Mouse (Mus musculus): ENCODE results near the gene Thap3. TPM values are rescaled to one million over a fixed set of nuclear protein-coding genes. Genes with fewer than 3 reads are reported as not detected.
A peak's percentile ranks its signal among the peaks of the same experiment; 100 is the strongest.
"Not testable (repeated sequence)": the region's sequence is repeated elsewhere in the genome, so short reads cannot be mapped to it uniquely, and the experiment has no call there.

Gene Thap3
- 45.2 and 45.6 TPM in 2 replicates for polyA plus RNA-seq (2016; fragmentation: Nextera tagmentation; extraction: Ambion mirVana)

- H3K9ac ChIP-seq, result peak within 1 kb of the TSS; percentile 96
- H3K36me3 ChIP-seq, result peaks cover 45% of the 10 kb centered on the region
- peak; percentile 58 for ATAC-seq (ENCODE audit: insufficient number of reproducible peaks, insufficient read depth, low FRiP score, low TSS enrichment)
- WGBS, result under 1% methylated on average over 54 of the region's 54 CpGs
- no peaks in the 10 kb centered on the region for H3K27me3 ChIP-seq
- peak within 1 kb of the TSS; percentile 89 for H3K27ac ChIP-seq
- peaks cover 36% of the 10 kb centered on the region for H3K4me1 ChIP-seq
- no peaks in the 10 kb centered on the region for H3K9me3 ChIP-seq
- H3K4me2 ChIP-seq (replicated peaks), result peak within 1 kb of the TSS; percentile 79
- peak within 1 kb of the TSS; percentile 83 for H3K4me3 ChIP-seq
Measured at GRCm38 (mm10) chr4:151988342-151989109, at the start of gene Thap3. TSS of gene Thap3 (minus strand) at chr4:151988997.

DNA sequence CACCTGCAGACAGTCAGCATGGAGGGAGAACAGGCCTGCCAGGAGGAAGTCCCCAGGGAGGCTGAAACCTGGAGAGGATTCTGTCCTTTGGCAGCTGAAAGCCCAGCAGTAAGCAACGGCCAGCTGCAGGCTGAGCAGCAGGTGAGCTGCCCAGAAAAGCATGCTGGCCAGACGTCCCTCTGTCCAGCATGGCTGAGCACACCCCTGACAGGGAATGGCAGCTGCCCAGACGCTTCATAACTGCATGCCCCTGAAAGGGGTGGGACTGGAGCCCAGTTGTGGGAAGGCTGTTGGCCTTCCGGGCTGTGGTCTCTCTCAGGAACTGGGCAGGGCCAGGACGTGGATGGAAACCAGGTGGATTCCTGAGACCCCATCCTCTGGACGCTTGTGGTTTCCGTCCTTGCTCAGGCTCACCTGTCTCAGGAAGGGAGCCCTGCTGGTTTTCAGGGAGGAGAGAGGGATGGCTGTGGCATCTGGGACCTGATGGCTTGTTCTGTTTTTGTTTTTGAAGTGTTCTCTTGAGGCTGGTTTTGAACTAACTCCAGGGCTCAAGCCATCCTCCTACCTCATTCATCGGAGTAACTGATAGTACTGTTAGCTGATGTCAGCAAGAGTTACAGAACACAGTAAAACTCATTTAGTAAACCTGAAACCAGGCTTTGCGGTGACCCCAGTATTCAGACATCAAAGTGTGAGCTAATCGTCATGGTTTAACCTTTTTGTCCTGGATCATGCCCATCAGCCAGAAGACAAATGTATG, 49.6 kb upstream of the Thap3 start, which contains the start of gene Tas1r1:
Tas1r1 (minus strand) TSS at position 344 of the 760 bp plus-strand sequence.
- 44% methylated on average over 10 of the region's 10 CpGs for WGBS
- Histone ChIP-seq H3K4me1 (peaks cover 9% of the 10 kb centered on the region), H3K4me2 (replicated peaks) (peak within 1 kb of the TSS; percentile 95), H3K4me3 (peak within 1 kb of the TSS; percentile 100), H3K9ac (peak within 1 kb of the TSS; percentile 94), H3K36me3 (peaks cover 26% of the 10 kb centered on the region), H3K27me3 (no peaks in the 10 kb centered on the region), H3K27ac (peak within 1 kb of the TSS; percentile 36; the same call in 1 of the 2 replicates), H3K9me3 (no peaks in the 10 kb centered on the region)
- ATAC-seq (ENCODE audit: insufficient number of reproducible peaks, insufficient read depth, low FRiP score, low TSS enrichment), result peak; percentile 18; the same call in 1 of the 2 replicates

GRCm38 (mm10) chr4:152036464-152036863, 47.7 kb upstream of the Thap3 start:
- not testable (repeated sequence) for H3K9ac ChIP-seq; H3K9me3 ChIP-seq; H3K36me3 ChIP-seq; H3K27me3 ChIP-seq; H3K27ac ChIP-seq; H3K4me3 ChIP-seq; ATAC-seq (ENCODE audit: insufficient number of reproducible peaks, insufficient read depth, low FRiP score, low TSS enrichment); H3K4me1 ChIP-seq; H3K4me2 ChIP-seq (replicated peaks)
- 92% methylated on average over 6 of the region's 6 CpGs for WGBS

DNA sequence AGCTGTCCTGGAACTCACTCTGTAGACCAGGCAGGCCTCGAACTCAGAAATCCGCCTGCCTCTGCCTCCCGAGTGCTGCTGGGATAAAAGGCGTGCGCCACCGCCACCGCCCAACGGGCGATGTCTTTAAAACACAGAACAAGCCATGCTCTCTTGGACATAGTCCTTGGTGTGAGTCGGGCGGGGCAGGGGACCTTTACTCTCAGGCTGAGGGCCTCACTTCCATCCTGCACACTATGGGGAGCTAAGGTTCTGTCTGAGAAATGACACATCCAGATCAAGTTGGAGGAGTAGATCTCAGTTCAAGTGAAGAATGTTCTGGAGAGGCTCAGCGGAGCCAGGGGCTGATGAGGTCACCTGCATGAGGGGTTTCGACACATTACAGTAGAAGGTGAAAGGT, 44.1 kb upstream of the Thap3 start:
- Histone ChIP-seq H3K27ac (no peak overlapping the region), H3K36me3 (no peaks in the 10 kb centered on the region), H3K4me1 (peaks cover 13% of the 10 kb centered on the region), H3K4me3 (no peak overlapping the region), H3K4me2 (replicated peaks) (no peak overlapping the region), H3K9ac (no peak overlapping the region), H3K9me3 (no peaks in the 10 kb centered on the region), H3K27me3 (peaks cover 9% of the 10 kb centered on the region; the same call in 1 of the 2 replicates)
- ATAC-seq (ENCODE audit: insufficient number of reproducible peaks, insufficient read depth, low FRiP score, low TSS enrichment), result no peak
- 90% methylated on average over 13 of the region's 13 CpGs for WGBS

DNA sequence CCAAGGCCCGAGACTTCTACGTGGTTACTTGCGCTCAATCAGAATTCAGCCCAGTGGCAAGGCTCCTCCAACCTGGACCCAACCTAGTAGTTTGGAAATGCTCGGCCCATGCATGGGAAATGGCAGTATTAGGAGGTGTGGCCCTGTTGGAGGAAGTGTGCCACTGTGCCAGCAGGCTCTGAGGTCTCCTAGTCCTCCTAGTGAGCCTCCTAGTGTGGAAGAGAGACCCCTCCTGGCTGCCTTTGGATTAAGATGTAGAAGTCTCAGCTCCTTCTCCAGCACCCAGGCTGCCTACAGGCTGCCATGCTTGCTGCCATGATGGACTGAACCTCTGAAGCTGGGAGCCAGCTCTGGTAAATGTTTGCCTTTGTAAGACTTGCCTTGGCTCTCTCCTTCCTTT, 41.2 kb upstream of the Thap3 start:
- H3K9me3 ChIP-seq, result no peaks in the 10 kb centered on the region
- H3K36me3 ChIP-seq, result 0 out of 2 replicates have a peak, but pooled peaks cover under 1% of the 10 kb centered on the region
- H3K4me2 ChIP-seq (replicated peaks), result no peak overlapping the region
- H3K4me3 ChIP-seq, result no peak overlapping the region
- H3K9ac ChIP-seq, result no peak overlapping the region
- H3K4me1 ChIP-seq, result peaks cover 33% of the 10 kb centered on the region
- no peak for ATAC-seq (ENCODE audit: insufficient number of reproducible peaks, insufficient read depth, low FRiP score, low TSS enrichment)
- no peak overlapping the region for H3K27ac ChIP-seq
- 77% methylated on average over 4 of the region's 4 CpGs for WGBS
- H3K27me3 ChIP-seq, result peaks cover 9% of the 10 kb centered on the region; the same call in 1 of the 2 replicates

DNA sequence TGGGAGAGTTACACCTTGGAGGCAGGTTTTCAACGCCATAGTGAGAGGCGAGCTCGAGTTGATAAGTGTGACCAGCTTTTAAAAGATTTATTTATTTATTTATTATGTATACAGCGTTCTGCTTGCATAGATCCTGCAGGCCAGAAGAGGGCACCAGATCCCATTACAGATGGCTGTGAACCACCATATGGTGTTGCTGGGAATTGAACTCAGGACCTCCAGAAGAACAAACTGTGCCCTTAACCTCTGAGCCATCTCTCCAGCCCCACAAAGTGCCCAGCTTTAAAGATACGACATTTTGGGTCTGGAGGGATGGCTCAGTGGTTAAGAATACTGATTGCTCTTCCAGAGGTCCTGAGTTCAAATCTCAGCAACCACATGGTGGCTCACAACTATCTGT, 40.3 kb upstream of the Thap3 start:
- WGBS, result 45% methylated on average over 5 of the region's 5 CpGs
- Histone ChIP-seq H3K36me3 (0 out of 2 replicates have a peak, but pooled peaks cover 10% of the 10 kb centered on the region), H3K9ac (no peak overlapping the region), H3K4me1 (peaks cover 38% of the 10 kb centered on the region), H3K4me2 (replicated peaks) (0 out of 2 replicates have a peak overlapping the region, but pooled peaks have one; percentile 96), H3K27ac (no peak overlapping the region), H3K4me3 (0 out of 2 replicates have a peak overlapping the region, but pooled peaks have one; percentile 6), H3K9me3 (no peaks in the 10 kb centered on the region), H3K27me3 (peaks cover 9% of the 10 kb centered on the region; the same call in 1 of the 2 replicates)
- no peak for ATAC-seq (ENCODE audit: insufficient number of reproducible peaks, insufficient read depth, low FRiP score, low TSS enrichment)

- Histone ChIP-seq H3K4me1 (peaks cover 38% of the 10 kb centered on the region), H3K9ac (peak overlapping the region; percentile 60; the same call in 1 of the 2 replicates), H3K4me3 (peak overlapping the region; percentile 60), H3K4me2 (replicated peaks) (peak overlapping the region; percentile 96), H3K27me3 (peaks cover 9% of the 10 kb centered on the region; the same call in 1 of the 2 replicates), H3K27ac (no peak overlapping the region), H3K36me3 (peaks cover 16% of the 10 kb centered on the region), H3K9me3 (no peaks in the 10 kb centered on the region)
- 67% methylated on average over 15 of the region's 15 CpGs for WGBS
- ATAC-seq (ENCODE audit: insufficient number of reproducible peaks, insufficient read depth, low FRiP score, low TSS enrichment), result no peak
Measured at GRCm38 (mm10) chr4:152028456-152028855, 39.7 kb upstream of the Thap3 start.

- Histone ChIP-seq H3K9ac (peak within 1 kb of the TSS; percentile 83), H3K4me3 (peak within 1 kb of the TSS; percentile 60), H3K27ac (no peak within 1 kb of the TSS), H3K4me1 (peaks cover 38% of the 10 kb centered on the region), H3K9me3 (no peaks in the 10 kb centered on the region), H3K27me3 (peaks cover 7% of the 10 kb centered on the region; the same call in 1 of the 2 replicates), H3K4me2 (replicated peaks) (peak within 1 kb of the TSS; percentile 96), H3K36me3 (peaks cover 25% of the 10 kb centered on the region)
- peak; percentile 94 for ATAC-seq (ENCODE audit: insufficient number of reproducible peaks, insufficient read depth, low FRiP score, low TSS enrichment)
- WGBS, result under 1% methylated on average over 35 of the region's 35 CpGs
Measured at GRCm38 (mm10) chr4:152027524-152027923, 38.7 kb upstream of the Thap3 start, which contains the start of gene Zbtb48. TSS of gene Zbtb48 (minus strand) at chr4:152027671.

DNA sequence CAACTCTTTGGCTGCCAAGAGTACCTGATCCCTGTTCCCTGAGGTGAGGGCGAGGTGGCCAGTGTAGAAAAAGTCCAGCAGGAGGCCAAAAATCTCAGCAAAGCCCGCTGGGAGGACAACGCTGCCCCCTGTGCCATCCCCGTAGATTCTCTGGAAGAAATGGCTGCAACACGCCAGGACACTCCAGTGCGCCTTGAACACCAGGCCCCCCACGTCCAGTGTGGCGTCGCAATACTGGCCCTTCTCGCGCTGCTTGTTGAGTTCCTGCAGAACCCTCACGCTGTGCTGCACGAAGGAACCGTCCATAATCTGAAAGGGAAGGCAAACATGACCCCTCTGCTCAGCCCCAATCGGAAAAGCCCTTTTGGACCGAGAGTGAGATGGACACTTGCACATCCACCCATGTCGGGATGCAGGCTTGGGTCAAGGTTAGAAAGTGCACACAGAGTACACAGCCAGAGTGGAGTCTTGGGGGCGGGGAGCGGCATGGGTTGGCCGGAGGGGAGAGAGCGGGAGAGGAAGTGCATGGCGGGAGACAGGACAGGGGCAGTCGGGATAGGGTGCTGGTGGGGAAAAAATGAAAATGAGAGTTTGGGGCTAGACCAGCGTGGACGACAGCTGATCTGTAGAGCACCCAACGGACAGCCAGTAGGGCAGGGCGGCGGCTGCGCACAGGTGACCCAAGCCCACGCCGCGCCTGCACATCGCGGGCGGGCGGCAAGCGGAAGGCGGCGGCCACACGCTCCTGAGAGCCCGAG, 38.1 kb upstream of the Thap3 start:
- 2% methylated on average over 41 of the region's 41 CpGs for WGBS
- no peak overlapping the region for H3K27ac ChIP-seq
- ATAC-seq (ENCODE audit: insufficient number of reproducible peaks, insufficient read depth, low FRiP score, low TSS enrichment), result peak; percentile 58; the same call in 1 of the 2 replicates

GRCm38 (mm10) chr4:152024525-152024924, 35.7 kb upstream of the Thap3 start:
- H3K4me1 ChIP-seq, result peaks cover 35% of the 10 kb centered on the region
- no peak overlapping the region for H3K4me2 ChIP-seq (replicated peaks)
- peaks cover 55% of the 10 kb centered on the region for H3K36me3 ChIP-seq
- no peak overlapping the region for H3K27ac ChIP-seq
- no peak for ATAC-seq (ENCODE audit: insufficient number of reproducible peaks, insufficient read depth, low FRiP score, low TSS enrichment)
- no peaks in the 10 kb centered on the region for H3K9me3 ChIP-seq
- 93% methylated on average over 11 of the region's 11 CpGs for WGBS
- 0 out of 2 replicates have a peak overlapping the region, but pooled peaks have one; percentile 0 for H3K9ac ChIP-seq
- no peak overlapping the region for H3K4me3 ChIP-seq
- H3K27me3 ChIP-seq, result no peaks in the 10 kb centered on the region

More for the DNA sequence above, 38.1 kb upstream of the Thap3 start:
- Histone ChIP-seq H3K9ac (peak overlapping the region; percentile 83), H3K4me1 (peaks cover 38% of the 10 kb centered on the region), H3K4me2 (replicated peaks) (peak overlapping the region; percentile 96), H3K4me3 (peak overlapping the region; percentile 60), H3K27me3 (0 out of 2 replicates have a peak, but pooled peaks cover 1% of the 10 kb centered on the region), H3K36me3 (peaks cover 31% of the 10 kb centered on the region), H3K9me3 (no peaks in the 10 kb centered on the region)

GRCm38 (mm10) chr4:152022506-152022905, 33.7 kb upstream of the Thap3 start:
- WGBS, result 88% methylated on average over 8 of the region's 8 CpGs

More at GRCm38 (mm10) chr4:152022506-152022905, 33.7 kb upstream of the Thap3 start:
- Histone ChIP-seq H3K4me2 (replicated peaks) (no peak overlapping the region), H3K4me3 (no peak overlapping the region), H3K27me3 (no peaks in the 10 kb centered on the region), H3K36me3 (peaks cover 70% of the 10 kb centered on the region), H3K9me3 (no peaks in the 10 kb centered on the region), H3K27ac (no peak overlapping the region), H3K9ac (peak overlapping the region; percentile 19; the same call in 1 of the 2 replicates), H3K4me1 (peaks cover 24% of the 10 kb centered on the region)
- no peak for ATAC-seq (ENCODE audit: insufficient number of reproducible peaks, insufficient read depth, low FRiP score, low TSS enrichment)
